Mouse (Mus musculus) lung, postnatal 25 days (tissue): ENCODE measurements at regions not wholly inside any gene's neighbourhood (a gene's known extent, or its start where the extent isn't known, plus 50 kb on each side); places are given as distances from the start of the nearest gene placed in this dataset.
A peak's percentile ranks its signal among the peaks of the same experiment; 100 is the strongest.
"Not testable (repeated sequence)": the region's sequence is repeated elsewhere in the genome, so short reads cannot be mapped to it uniquely, and the experiment has no call there.

Experiments
- DNase-seq: peaks from one replicate; pipeline ENCODE4 v3.0.0; 2022; ENCODE audit warnings: low spot score

DNA sequence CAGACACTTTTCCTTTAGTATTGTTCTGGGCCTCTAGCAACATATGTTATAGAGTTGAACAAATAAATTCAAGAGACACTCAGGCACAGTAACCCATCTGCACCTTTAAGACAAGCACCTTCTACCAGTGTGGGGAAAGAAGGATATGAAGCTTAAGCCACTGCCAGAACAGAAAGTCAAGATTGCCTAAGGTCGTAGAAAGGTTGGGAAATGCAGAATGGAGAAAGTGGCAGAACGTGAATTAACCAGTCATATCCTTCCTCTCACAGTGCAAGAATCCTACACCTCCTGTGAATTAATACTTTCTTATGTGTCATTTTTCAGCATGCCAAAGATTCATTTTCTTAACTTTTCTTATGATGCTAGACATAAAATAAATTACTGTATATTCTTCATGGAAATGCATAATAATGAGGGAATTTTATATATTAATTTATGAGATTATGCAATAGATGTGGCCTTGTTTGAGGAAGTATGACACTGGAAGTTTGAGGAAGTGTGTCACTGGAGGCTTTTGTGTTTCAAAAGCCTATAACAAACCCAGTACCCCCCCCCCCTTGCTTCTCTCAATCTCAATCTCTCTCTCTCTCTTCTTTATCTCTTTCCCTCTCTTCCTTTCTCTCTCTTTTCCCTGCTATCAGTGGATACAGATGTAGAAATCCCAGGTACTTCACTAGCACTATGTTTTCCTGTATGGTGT lies 361.6 kb upstream of the Edil3 start:
- peak; percentile 2 for DNase-seq

DNA sequence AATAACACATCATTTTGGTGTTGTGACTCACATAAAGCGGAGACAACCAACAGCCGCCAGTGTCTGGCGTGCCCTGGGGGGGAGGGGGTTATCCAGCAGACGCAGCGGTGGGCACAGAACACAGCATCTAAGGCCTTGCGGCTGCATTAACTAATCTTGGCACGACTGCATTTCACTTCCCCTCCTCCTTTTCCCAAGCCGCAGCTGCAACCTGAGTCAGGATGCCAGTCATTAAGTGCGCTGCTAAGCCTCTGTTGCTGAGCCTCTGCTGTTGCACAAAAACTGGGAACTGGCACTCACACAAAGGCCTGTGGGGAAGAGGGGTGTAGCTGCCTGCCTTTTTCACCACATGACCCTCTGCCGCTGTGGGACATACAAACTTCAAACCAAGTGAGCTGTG lies 331.2 kb upstream of the Edil3 start:
- no peak for DNase-seq

DNA sequence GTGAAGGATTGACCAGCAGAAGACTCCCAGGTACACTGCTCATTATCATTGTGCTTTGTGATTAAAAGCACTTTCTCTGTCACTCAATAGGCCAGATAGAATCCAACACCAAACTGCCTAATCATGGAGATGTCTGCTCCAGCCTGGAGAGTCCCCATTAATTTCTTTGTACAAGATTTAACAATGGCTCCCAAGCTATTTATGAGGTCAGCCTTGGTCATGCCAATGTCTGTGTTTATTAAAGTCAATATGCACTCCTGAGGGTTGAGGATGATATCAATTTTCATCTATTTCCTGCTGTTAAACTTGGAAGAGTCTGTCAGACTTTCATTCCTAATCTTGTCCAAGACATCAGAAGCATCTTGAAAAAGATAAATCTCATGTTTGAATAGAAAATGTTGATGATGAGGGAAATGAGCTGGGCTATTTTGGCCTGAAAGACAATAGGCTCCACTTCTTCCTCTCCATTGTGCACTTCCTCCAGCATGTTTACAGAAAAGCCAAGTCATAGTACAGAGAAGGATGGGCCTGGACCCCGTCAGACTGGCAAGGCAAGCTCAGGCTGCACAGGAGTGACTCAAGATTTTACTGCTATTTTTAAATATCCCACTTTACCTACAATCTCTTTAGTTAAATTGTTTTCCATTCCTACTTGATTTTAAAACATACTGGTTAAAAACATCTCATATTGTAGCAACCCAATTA lies 310.3 kb upstream of the Edil3 start:
- DNase-seq, result no peak

DNA sequence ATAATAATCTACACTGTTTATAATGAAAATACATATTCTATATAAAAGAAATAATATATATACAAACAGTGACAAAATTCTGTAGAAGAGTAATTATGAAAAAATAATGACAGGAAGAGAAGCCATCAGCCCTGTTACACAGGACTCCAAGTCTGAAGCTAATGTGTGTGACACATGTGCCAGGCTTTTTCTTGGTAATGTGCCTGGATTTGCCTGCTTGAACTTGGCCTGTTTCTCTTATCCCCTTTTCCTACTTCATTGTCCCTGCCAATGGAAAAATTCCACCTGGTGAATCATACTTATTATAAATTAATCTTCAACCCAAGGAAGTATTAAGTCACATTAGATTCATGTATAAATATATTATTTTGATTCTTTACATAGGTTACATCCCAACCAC lies 286.5 kb upstream of the Edil3 start:
- DNase-seq, result no peak

DNA sequence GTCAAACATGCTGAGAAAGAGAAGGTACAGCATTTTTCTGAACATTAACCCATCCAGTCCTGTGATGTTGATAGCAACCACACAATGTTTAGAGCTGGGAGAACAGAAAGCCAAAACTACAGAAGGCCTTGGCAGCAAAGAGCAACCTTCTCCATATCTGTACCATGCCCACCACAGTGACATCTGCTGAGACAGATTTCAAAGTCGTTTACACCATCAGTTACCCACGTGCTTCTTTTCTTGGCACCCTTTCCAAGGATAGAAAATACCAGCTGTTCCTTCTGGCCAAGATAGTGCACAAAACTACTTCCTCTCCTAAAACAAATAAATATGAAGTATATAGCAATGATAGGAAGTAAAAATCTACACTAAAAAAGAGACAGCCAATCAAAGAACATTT lies 266.8 kb upstream of the Edil3 start:
- DNase-seq, result no peak

DNA sequence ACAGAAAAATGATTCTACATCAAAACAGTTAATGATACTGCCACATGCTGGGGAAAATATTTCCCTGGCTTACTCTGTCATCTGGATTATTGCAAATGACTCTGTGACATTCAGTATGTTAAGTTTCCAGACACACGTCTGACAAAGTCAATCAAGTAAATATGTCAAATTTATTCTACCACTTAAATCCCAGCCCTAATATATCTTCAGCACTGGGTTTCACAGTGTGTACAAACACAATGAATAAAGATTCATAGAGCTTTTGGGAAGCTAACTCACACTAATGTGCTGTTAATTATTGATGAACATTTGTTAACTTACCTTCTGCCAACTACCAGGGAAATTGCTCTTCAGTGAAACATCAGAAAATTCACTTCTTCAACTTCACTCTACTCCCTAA lies 256.3 kb upstream of the Edil3 start:
- DNase-seq, result no peak

DNA sequence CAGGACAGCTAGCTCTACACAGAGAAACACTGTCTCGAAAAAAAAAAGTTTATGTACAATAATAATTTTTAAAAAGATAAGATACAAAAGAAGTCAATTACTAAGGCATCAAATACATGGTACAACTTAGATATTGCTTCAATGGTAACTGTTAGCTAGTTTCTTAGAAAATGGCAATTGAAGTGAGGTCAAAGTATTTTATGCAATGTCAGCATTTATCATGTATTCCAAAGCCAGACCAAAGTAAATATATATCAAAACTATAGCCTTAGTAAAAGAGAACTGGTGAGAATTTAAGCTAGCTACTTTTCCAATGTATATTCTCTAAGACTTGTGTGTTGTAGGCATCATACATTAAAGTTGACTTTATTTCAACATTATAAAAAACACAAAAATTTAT lies 219.0 kb upstream of the Edil3 start:
- DNase-seq, result no peak

DNA sequence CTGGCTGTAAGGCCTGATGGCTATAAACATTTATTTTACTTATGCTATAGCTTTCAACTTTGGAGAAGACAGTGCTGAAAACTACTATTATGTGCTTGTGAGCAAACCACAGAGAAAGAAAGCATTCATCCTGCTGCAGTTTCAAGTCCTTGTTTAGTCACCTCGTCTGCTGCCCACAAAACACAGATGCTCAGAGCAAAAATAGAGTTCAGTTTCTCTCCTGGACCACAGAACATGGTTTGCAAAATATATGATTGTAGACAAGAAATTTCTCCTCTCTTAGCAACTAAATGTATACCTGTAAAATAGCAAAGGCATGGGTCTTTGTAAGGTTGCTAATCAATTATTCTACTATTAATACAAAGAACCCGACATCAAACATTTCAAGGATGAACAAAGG lies 210.7 kb upstream of the Edil3 start:
- no peak for DNase-seq

DNA sequence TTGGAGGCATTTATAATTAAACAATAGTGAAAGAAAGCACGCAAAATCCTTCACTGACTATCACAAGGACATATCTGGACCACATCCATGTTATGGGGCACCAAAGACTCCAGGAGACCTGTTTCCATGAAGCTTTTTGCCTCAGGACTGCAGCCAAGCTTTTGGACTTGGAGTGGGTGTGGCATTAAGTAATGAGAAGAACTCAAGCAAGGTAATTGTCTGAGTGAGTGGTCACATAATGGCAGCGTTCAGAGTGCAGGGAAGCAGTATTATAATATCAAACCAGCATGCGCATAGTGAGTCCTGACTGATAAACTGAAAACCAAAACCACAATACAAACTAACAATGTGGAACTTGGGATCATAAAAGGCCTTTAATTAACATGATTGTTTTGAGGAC lies 208.0 kb upstream of the Edil3 start:
- DNase-seq, result no peak

DNA sequence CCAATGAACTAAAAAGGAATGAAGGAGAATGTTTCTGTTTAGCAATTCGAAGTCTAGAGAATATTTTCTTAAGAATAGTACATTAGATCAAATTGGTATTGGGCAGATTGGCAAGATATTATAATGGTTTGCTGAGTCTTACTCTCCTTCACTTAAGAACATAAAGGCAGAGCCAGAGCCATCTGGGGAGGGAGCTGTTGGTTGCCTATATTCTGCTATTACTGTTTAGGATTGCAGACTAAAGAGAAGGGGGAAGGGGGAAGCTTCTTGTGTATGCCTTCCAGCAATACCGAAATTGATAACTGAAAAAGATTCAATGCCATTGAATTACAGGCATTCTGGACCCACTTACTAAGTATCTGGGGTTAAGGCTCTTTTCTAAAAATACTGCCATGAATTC lies 171.1 kb upstream of the Edil3 start:
- no peak for DNase-seq

DNA sequence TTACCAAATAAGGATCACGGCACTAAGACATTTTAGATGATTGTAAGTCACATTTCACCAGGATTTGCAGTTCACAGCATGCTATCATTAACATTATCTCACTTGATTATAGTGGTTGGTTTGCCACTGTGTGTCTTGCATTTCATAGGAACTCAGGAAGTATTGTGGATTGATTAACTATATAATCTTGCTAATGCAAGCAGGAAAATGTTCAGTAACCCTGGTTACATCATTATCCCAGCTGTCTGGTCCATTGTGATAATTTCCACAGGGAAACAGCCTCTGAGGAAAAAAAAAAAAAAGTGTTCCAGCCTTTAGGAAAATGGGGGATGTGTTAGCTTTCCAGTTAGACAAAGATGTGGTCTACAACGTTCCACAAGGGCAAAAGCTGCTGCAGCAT lies 170.2 kb upstream of the Edil3 start:
- DNase-seq, result no peak

DNA sequence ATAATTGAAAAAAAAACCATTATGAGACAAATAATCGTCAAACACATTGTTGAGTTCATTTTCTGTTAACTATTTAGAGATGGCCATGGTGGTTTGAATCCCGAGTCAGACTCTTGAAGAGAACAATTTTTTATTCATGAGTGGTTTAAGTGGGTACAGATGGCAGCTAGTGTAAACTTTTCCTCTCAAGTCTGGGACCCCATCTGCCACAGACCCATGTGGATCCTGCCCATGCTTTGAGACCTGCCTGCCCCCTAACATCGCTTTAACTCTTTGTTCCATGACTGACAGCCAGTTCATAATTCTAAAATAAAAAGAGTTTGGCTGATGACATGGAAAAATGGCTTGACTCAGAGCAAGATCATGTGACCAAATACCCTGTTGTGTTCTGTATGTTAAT lies 166.2 kb upstream of the Edil3 start:
- no peak for DNase-seq

DNA sequence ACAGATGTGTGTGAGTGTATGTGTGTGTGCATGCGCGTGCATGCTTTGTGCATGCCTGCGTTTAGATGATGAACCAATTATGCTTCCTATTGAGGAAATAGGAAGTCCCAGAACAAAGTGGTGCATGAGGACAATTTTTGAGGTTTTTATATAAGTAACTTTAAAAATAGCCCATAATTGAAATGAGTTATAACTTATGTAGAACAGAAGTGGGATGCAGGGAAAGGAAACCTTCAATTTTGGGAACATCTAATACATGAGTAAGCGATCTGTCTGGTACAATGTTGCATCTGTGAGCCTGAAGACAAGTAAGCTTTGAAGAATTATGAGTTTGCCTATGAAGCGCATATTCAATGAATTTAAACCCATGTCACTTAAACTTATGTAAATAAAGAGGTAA lies 145.4 kb upstream of the Edil3 start:
- no peak for DNase-seq

DNA sequence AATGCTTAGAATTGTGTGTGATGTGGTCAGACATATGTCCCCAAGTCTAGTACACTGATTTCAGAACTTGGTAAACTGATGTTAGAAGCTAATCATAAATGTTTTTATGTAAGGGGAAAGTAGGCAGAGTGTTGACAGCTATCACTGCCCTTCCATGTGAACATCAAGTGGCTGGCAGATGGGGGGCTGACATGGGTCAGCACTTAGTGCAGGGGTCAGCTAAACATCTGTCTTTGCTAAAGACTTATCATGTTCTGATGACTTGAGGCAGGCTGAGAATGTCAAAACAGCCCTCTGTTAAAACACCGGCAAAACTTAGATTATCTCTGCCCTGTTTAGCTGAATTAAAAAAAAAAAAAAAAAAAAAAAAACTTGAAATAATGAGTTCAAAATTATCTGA lies 116.7 kb upstream of the Edil3 start:
- DNase-seq, result no peak

DNA sequence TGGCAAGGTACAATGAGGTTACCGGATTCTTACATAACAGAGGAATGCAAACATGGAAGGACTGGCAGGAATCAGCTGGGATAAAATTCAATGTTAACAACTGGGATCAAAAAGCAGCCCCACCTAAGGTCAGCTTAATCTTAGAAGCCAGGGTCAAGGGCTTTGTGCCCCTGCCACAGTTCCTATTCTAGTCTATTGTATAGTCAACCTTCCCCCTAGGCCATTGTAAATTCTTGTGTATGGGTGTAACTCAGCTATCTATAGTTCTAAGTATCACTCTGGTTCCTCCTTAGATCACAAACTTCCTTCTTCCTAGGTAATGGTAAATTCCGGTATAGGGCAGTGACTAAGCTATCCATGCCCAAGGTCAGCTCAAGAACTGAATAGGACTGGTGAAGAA lies 91.6 kb upstream of the Edil3 start:
- DNase-seq, result not testable (repeated sequence)

DNA sequence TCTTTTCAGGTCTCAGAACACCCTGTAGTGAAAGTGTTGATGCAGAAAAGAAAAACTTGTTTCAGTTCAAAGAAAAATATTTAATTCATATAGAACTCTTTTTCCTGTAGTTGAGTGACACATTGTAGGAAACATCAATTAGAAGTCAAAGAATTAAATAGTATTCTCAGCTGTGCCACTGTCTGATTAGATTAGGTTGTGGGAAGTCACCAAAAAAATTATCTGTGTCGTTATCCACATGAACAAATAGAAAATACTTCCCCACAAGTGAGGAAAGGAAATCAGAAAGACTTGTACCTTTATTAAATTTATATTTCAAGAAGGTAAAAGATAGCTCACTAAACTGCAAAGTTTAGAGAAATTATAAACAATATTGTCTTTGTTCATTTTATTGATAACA lies 71.4 kb upstream of the Edil3 start:
- no peak for DNase-seq
